Mouse (Mus musculus): Measurements from ENCODE around the gene Ank2.

DNA sequence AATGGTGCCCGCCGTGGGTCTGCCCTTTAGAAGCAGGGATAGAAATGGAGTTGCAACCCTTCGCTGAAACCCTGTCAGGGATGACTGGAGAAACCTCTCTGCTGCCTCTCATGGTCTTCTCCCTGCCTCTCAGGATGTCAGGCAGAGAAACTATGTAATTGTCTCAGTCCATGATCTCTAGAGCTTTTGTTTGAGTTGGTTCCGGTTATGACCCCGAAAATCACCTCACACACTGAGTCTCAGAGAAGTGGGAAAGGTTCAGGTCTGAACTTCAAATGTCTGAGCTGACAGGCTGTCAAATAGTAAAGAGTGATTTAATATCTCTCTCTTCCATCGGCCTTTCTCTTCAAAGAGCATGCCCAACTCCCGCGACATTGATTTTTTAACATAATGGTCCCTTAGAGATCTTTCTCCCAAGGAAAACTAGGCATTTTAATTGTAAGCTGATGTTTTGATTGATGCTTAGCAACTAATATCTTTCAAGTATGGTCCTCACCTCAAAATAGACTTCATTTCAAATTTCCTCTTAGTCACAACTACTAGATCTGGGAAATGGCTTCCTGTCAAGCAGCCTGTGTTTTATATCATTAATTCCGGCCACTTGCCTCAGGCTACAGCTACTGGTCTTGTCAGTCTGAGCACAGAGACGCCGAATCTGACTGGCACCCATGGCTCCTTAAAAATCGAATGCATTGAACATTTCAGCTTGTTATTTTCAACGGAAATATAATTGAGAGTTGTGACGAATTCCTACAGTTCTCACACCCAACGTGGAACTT is 239.0 kb downstream of the Ank2 start:
- TF ChIP-seq CTCF (conservative IDR thresholded peaks at IDR 0.05; ENCODE audit: insufficient read depth, insufficient read length, low read depth, low read length) (no peak), POLR2A (IDR thresholded peaks at IDR 0.05; ENCODE audit: low read depth, low read length) (no peak)

Measured in kidney, adult 2 months (tissue).